Mouse (Mus musculus): Measurements from ENCODE around the gene Cers4.

The Cers4 gene

DNA sequence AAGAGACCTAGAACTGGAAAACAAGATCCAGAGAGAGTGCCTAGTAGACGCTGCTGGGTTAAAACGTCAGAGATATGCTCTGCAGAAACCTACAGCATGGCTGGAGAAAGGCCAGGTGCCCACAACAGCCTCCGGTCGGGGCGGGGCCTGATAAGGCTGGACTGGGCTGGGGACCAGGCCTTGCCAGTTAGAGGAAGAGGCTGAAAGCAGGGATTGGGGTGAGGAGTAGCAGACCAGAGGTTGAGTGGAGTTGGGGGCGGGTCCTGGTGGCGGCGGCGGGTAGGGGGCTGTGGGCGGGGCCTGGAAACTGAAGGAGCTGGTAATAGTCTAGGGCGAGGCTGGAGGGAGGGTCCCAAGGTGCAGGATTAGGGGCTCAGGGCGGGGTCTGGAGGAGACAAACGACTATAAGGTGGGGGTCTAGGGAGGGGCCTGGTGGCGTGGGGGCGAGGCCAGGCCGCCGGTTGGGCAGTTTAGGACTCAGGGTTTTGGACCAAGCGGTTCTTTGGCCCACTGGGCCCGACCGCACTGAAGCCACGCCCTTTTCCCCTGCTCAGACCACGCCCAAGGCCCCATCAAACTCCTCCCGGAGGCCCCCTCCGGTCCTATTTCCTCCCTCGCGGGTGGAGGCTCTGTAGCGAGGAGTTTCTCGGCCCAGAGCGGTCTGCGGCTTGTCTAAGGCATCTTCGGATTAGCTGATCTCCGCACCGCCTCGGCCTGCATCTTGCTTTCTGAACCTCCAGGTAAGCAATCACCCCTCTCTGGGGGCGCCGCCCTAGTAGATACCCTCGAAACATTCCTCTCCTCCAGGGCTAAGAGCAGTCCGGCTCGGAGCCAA, at the start of gene Cers4:
TSS of gene Cers4 (plus strand) at position 176 of the 835 bp plus-strand sequence.
- peak; percentile 90 for DNase-seq (ENCODE audit: low read depth)

DNA sequence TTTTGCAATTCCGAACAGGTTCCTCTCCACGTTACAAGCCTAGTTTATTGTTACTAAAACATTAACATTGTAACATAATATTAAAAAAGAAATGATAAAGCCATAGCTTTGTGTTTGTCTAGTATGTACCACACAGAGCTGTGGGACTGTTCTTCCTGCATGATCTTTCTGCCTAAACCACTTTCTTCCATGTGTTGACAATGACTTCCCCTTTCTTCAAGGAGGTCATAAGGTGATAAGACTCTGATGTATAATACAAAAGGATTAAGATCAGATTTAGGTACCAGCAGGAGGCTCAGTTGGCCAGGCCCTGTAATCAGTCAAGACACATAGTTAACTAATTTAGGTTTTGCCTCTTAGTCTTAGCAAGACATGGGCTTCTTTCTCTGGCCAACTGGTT, 34.7 kb upstream of the Cers4 start:
- DNase-seq (ENCODE audit: low read depth): no peak

DNA sequence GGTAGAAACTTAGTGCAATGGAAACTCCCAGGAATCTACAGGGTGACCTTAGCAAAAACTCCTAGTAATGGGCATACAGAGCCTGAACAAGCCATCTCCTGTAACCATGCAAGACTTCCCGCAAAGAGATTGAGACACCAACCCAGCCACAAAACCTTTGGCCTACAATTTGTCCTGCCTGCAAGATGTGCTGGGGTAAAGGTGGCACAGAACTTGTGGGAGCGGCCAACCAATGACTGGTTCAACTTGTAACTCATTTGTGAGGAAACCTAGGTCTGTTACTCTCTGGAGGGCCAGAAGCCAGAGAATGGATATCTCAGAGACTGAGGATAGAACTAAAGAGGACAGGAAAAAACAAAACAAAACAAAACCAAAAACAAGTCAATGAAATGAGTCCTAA, 29.8 kb upstream of the Cers4 start:
- no peak for DNase-seq (ENCODE audit: low read depth)

DNA sequence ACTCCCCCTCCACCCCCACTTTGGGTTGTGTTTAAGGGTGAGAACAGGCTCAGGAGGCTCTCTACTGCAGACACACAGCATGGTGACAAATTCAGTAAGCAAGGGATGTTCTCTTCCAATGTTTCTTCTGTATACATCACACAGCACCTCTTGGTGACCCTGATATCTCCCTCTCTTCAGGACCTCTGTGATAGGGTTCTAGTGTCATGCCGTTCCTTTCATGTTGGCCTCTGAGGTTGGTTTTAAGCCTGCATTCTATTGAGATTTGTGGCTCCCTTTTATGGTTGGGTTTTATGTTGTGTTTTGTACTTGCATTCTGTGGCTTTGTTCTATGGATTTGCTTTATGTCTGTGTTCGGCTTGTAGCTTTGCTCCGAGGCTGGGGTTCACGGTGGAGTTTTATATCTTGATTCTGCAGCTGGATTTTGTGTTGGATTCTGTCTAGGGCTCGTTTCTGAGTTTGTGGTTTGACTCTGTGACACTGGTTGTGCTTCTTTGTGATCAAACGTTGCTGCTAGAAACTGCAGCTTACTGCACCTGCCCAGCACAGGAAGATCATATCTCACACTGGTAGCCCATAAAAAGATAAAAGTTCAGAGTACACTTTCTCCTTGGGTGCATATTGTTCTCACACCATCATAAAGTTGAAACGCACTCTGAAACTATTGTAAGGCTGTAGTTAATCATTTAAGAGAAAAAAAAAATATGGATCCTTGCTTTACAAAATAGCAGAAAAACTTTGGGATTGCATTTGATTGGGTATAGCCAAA, 18.2 kb upstream of the Cers4 start:
- no peak for DNase-seq (ENCODE audit: low read depth)

- no peak for DNase-seq (ENCODE audit: low read depth)
Measured at GRCm38 (mm10) chr8:4481154-4481553, 11.7 kb upstream of the Cers4 start.

DNA sequence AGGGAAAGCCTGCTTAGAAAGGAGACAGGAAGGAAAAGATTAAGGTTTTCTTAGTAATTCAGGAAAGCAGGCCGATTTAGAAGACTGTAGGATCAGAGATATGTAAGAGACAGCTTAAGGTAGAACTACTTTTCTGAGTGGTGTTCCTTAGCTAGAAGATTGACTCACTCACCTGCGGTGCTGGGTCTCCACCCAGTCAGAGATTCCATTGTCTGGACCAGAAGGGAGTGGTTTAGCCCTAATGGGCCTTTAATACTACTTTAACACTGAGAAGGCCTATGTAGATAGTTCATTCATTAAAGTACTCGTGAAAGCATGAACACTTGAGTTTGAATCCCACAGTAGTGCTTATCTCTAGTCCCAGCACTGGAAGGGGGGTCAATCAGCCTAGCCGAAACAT, 11.2 kb upstream of the Cers4 start:
- no peak for DNase-seq (ENCODE audit: low read depth)

DNA sequence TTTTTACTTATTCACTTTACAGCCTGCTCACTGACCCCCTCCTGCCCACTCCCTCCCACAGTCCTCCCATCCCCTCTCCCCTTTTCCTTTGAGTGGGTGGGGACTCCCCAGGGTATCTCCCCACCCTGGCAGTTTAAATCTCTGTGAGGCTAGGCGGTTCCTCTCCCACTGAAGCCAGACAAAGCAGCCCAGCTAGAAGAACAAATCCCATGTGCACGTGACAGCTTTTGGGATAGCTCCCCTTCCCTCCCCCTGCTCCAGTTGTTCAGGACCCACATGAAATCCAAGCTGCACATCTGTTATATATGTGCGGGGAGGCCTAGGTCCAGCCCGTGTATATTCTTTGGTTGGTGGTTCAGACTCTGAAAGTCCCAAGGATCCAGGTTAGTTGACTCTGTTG, 10.3 kb upstream of the Cers4 start:
- no peak for DNase-seq (ENCODE audit: low read depth)

- no peak for DNase-seq (ENCODE audit: low read depth)
Measured at GRCm38 (mm10) chr8:4483330-4483729, 9.5 kb upstream of the Cers4 start.

DNA sequence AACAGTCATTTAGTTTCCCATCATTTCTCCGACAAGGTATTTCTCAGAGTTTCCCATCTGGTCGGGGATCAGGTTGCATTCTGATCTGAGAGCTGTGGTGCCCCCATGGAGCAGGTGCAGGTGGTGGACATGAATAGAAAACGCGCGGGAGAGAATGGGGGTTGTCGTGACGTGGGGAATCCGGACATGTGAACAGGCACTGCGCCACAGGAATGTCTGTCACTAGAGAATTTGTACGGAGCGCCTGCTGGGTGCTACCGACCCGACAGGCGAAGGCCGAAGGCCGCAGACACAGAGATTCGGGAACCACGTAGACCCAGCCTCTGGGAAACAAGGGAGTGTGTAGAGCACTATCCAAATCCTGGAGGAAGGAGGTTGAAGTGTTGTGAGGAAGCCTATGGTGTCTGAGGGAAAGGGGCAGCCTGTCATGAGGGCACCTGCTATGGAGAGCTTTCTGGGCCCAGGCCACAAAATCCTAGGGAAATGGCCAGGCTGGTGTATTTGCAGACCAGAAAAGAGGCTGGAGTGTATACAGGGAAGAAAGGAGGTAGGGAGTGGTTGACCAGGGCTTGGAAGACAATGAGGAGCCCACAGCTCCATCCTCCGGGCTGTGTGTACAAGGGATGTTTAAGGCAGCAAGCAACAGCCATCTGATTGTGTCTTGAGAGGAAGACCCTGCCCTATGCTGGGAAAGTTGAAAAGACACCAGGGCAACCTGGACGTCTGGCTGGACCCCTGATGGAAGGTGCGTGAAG, 1.0 kb downstream of the Cers4 start:
- DNase-seq (ENCODE audit: low read depth): peak; percentile 63

GRCm38 (mm10) chr8:4495976-4496375, 3.1 kb downstream of the Cers4 start:
- no peak for DNase-seq (ENCODE audit: low read depth)

DNA sequence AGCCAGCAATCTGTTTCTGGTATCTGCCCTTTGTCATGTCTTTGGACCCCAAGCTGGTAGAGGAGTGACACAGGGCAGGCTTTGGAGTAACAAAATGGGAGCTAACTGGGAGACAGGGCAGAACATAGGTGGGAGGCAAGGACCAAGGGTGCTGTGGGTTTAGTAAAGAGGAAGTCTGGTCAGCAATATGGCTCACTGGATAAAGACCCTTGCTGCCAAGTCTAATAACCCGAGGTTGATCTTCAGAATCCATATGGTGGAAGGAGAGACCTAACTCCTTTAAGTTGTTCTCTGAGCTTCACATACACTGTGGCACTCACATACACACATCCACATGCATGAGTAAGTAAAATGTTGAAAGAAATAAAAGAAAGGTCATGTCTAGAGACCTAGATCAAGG, 4.8 kb downstream of the Cers4 start:
- DNase-seq (ENCODE audit: low read depth): no peak

DNA sequence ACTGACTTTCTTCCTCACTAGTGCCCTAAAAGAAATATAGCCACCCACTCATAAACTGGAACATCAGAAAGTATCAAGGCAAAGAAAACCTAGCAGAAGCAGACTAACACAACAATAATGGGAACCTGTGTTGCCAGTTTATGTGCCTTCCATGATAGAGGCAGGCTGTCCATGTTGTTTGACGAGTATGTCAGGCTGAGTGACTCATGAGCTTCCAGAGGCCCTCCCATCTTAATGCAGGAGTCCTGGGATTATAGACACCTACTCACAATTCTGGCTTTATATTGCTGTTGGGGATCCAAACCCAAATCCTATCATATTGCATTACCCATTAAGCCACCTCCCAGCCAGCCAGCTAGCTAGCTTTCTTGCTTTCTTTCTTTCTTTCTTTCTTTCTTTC, 12.5 kb downstream of the Cers4 start:
- no peak for DNase-seq (ENCODE audit: low read depth)

- DNase-seq (ENCODE audit: low read depth): peak; percentile 58
Measured at GRCm38 (mm10) chr8:4507527-4507926, 14.7 kb downstream of the Cers4 start.

DNA sequence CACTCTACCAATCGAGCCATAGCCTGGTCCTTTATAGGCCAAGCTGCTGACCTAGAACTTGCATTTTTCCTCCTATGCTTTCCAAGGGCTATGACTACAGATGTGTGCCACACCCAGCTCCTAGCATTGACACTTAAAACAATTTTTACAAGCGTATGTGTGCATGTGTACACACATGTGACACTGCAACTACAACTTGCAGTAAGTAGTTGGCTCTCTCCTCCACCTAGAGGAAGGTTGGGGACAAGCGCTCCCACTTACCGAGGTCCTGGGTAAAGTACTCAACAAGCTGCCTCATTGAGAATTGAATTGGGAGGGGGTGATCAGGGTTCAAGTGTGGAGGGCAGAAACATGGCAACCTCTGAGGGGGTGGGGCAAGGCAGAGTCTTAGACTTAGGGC, 18.0 kb downstream of the Cers4 start:
- DNase-seq (ENCODE audit: low read depth): no peak

DNA sequence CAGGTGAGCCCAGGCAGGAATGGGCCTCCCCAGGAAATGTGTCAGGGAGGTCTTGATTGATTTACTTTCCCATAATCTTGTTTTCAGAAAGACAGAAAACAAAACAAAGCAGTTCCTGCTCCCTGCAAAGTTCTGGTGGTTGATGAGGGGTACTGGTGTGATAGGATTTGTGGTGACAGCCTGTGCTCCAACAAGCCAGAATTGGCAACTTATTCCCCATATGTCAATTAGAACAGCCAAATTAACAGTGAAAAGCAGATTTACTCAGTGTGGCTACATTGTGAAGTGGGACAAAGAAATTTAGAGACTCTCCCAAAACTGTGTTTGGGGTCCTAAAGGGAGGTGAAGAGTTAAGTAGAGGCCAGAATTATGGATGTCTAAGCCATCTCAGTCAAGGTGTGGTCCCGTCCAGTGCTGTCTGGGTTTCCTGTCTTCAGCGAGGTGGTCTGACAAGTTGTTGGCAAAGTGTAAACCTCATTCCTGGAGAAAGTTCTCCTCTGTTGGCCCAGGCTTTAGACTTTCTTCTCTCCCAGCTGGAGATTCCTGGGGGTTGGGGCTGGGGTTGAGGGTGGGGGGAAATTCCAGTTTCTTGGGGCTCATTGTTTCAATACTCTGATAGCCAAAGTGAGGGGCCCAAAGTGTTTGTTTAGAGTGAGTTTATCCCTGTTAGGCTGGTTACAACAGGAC, 18.7 kb downstream of the Cers4 start:
- DNase-seq (ENCODE audit: low read depth): no peak

- no peak for DNase-seq (ENCODE audit: low read depth)
Measured at GRCm38 (mm10) chr8:4512116-4512495, 19.3 kb downstream of the Cers4 start.

GRCm38 (mm10) chr8:4516162-4516561, 23.3 kb downstream of the Cers4 start:
- DNase-seq (ENCODE audit: low read depth): peak; percentile 80

GRCm38 (mm10) chr8:4521472-4521871, 28.6 kb downstream of the Cers4 start:
- DNase-seq (ENCODE audit: low read depth): no peak

DNA sequence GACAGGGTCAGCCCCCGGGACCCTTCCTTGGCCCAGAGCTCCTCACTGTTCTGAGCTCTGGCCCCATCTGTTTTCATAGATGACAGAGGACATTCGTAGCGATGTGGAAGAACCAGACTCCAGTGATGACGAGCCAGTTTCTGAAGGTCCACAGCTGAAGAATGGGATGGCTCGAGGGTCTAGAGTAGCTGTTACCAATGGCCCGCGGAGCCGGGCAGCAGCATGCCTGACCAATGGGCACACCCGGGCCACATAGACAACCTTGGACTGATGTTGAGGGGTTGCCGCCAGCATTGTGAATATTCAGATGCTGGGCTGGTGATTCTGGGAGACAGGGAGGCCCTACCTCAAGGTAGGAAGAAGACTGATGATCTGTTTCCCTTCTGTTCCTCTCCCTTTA, 30.7 kb downstream of the Cers4 start:
- no peak for DNase-seq (ENCODE audit: low read depth)
